Mouse (Mus musculus) ES-E14 (cell line): ENCODE data around the gene Dmac1.

Experiments used
- CHD2 ChIP-seq: IDR thresholded peaks from 2 replicates; pipeline ENCODE4 v1.6.1; 2014; ENCODE audit warnings: mild to moderate bottlenecking, low read depth, low read length, inconsistent platforms
- HCFC1 ChIP-seq: IDR thresholded peaks from 2 replicates; pipeline ENCODE4 v1.6.1; 2012; ENCODE audit warnings: low read length, inconsistent platforms, borderline replicate concordance; ENCODE audit not compliant: insufficient read depth
- MAFK ChIP-seq: IDR thresholded peaks from 2 replicates; pipeline ENCODE4 v1.6.1; 2014; ENCODE audit warnings: mild to moderate bottlenecking, low read depth, low read length, inconsistent platforms; ENCODE audit not compliant: insufficient read depth
- ZC3H11A ChIP-seq: IDR thresholded peaks from 2 replicates; pipeline ENCODE4 v1.6.1; 2012; ENCODE audit warnings: low read depth, mild to moderate bottlenecking, inconsistent platforms, low read length, borderline replicate concordance

DNA sequence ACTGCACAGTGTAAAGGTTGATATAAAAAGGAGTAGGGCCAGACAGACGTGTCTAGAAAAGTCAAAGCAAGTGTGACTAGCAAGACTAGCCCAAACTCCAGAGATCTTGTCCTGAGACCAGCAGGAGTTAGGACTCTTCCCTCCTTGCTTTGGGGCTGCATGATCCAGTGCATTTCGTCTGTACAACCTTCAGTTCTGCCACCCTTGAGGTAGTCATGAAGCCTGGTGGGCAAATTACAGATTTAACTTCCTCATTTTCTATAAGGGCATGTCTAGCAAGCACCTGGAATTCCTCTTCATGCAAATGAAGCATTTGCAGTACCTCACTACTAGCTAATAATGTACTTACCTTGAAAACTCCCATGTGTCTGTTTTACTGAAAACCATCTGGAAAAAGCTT lies 10.2 kb downstream of the Dmac1 start:
- no peak for TF ChIP-seq ZC3H11A
- no peak for TF ChIP-seq MAFK
- no peak for TF ChIP-seq CHD2
- no peak for TF ChIP-seq HCFC1
